Mouse (Mus musculus) neural tube, embryonic 15.5 days (tissue): ENCODE data around the gene Polr1b. TPM values are rescaled to one million over a fixed set of nuclear protein-coding genes. Genes with fewer than 3 reads are reported as not detected.

ENCODE experiments used
- ATAC-seq: fragments of 200-750 bp; cut with Nextera tagmentation; 2 replicates; pipeline ENCODE4 v1.8.0; 2017; ENCODE audit warnings: mild to moderate bottlenecking, moderate TSS enrichment, moderate library complexity; ENCODE audit not compliant: low FRiP score
- H3K27ac ChIP-seq: fragments of 300-500 bp; sonication (generic); replicated peaks from 2 replicates; pipeline ENCODE4 v1.5.1; 2015; ENCODE audit warnings: mild to moderate bottlenecking, inconsistent platforms
- H3K27me3 ChIP-seq: fragments of 300-500 bp; sonication (generic); replicated peaks from 2 replicates; pipeline ENCODE4 v1.6.1; 2015; ENCODE audit warnings: inconsistent platforms
- H3K36me3 ChIP-seq: fragments of 300-500 bp; sonication (generic); 2 replicates; pipeline ENCODE4 v1.6.1; 2015; ENCODE audit warnings: inconsistent platforms
- H3K4me1 ChIP-seq: fragments of 300-500 bp; sonication (generic); 2 replicates; pipeline ENCODE4 v1.6.1; 2015; ENCODE audit warnings: inconsistent platforms
- H3K4me2 ChIP-seq: fragments of 300-500 bp; sonication (generic); 2 replicates; pipeline ENCODE4 v1.6.1; 2015; ENCODE audit warnings: inconsistent platforms, mild to moderate bottlenecking, moderate library complexity
- H3K4me3 ChIP-seq: fragments of 300-500 bp; sonication (generic); replicated peaks from 2 replicates; pipeline ENCODE4 v1.5.1; 2015; ENCODE audit warnings: mild to moderate bottlenecking, inconsistent platforms
- H3K9ac ChIP-seq: fragments of 300-500 bp; sonication (generic); replicated peaks from 2 replicates; pipeline ENCODE4 v1.6.1; 2015; ENCODE audit warnings: mild to moderate bottlenecking, inconsistent platforms
- H3K9me3 ChIP-seq: fragments of 300-500 bp; sonication (generic); replicated peaks from 2 replicates; pipeline ENCODE4 v1.6.1; 2016; ENCODE audit warnings: inconsistent platforms
- whole genome bisulfite sequencing: fragments of 180-500 bp; shearing (Covaris S2); methylation state at CpG from one replicate; pipeline ENCODE4 v1.1.7; 2015; ENCODE audit warnings: mixed read lengths; 5-methylcytosine and 5-hydroxymethylcytosine counted together
- polyA plus RNA-seq: library from polyadenylated mRNA; unstranded; fragments of >200 nt; fragmentation: Nextera tagmentation; extraction: Ambion mirVana; gene quantifications from 2 replicates; pipeline ENCODE4 v1.2.1, GENCODE M21; 2015

The Polr1b gene
- 14.5 and 20.4 TPM in 2 replicates for polyA plus RNA-seq

DNA sequence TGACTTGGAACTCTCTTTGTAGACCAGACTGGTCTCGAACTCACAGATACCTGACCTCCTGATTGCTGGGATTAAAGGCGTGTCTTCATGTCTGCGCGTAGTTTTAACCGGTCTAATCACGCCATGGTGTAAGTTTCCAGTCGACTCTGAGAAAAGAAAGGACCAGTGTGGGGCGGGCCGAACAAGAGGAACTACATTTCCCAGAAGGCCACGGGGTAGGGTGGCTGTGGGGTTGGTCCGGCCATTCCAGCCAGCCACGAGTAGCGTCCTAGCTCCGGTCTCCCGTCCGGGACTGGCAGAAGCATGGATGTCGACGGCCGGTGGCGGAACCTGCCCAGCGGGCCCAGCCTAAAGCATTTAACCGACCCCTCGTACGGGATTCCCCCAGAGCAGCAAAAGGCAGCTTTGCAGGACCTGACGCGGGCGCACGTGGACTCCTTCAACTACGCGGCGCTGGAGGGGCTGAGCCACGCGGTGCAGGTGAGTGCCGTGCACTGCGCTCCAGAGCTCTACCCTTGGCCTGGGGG lies at the start of gene Polr1b:
TSS of gene Polr1b (plus strand) at position 212 of the 527 bp plus-strand sequence.
- Histone ChIP-seq H3K4me3 (peak within 1 kb of the TSS; percentile 89), H3K4me1 (peaks cover 14% of the 10 kb centered on the region), H3K27ac (0 out of 2 replicates have a peak within 1 kb of the TSS, but pooled peaks have one; percentile 37), H3K4me2 (peak within 1 kb of the TSS; percentile 84), H3K9me3 (no peaks in the 10 kb centered on the region), H3K36me3 (peaks cover 31% of the 10 kb centered on the region), H3K9ac (peak within 1 kb of the TSS; percentile 69), H3K27me3 (no peaks in the 10 kb centered on the region)
- ATAC-seq, result peak; percentile 99
- under 1% methylated on average over 35 of the region's 35 CpGs for WGBS

DNA sequence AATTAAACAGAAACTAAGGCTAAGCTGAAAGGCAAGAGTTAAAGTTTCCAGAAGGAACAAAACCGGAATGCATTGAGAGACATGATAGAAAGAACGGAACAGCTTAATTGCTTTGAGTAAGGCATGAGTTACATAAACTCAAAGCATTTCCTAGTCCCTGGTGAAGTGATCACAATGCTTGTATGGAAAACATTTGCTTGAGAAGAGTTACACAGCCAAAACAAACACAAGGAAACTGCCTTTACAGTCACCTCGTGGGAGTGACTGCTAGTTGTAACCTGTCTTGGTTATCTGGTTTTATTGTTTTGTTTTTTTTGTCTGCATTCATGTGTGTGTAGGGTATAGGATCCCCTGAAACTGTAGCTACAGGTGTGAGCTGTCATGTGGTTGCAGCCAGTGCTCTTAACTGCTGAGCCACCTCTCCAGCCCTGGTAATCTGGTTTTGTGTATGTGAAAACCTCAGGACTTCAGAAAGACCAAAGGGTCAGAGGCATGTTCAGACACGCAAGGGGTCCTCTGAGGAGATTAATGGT lies 48.3 kb upstream of the Polr1b start:
- Histone ChIP-seq H3K9ac (no peak overlapping the region), H3K4me1 (no peaks in the 10 kb centered on the region)

DNA sequence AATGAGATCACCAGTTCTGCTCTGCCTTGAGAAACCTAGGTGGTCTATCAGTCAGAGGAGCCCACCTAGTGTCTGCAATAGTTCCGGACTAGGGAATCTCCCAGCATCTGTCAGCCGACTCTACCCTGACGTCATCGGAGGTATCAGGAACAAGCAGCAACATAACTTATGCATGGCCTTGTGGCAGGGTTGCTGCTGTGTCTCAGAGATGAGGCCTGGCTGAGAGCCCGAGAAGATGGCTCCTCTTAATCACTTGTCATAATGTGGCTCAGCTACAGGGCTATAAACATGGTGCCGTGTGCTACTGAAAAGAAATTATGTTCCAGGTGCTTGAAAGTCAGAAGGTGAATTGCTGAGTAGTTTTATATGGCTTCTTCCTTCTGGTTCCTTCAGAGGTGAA lies 45.1 kb upstream of the Polr1b start:
- 85% methylated on average over 6 of the region's 6 CpGs for WGBS

More for the DNA sequence above, 48.3 kb upstream of the Polr1b start:
- Histone ChIP-seq H3K4me3 (no peak overlapping the region), H3K36me3 (no peaks in the 10 kb centered on the region), H3K27me3 (no peaks in the 10 kb centered on the region), H3K9me3 (no peaks in the 10 kb centered on the region), H3K4me2 (no peak overlapping the region), H3K27ac (no peak overlapping the region)
- 71% methylated on average over 4 of the region's 4 CpGs for WGBS
- ATAC-seq, result no peak

DNA sequence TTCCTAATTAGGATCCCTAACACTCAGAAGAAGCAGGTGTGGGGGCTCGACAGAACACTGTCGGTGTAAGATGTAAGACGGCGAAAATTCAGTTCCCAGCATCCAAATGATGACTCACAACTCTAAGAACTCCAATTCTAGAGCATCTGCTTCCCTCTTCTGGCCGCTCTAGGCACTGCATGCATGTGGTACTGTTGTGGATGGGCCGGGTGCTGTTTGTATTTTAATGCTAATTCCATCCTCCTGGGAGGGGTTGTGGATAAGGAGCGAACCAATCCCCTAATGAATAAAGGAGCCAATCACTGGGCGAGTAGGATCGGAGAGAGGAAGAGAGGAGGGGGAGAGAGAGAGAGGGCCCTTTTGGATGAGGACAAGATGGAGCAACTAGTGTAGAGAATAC lies 44.2 kb upstream of the Polr1b start:
- H3K27me3 ChIP-seq, result no peaks in the 10 kb centered on the region
- no peak overlapping the region for H3K4me3 ChIP-seq
- 48% methylated on average over 9 of the region's 9 CpGs for WGBS
- no peak for ATAC-seq
- H3K9ac ChIP-seq, result no peak overlapping the region
- H3K4me1 ChIP-seq, result no peaks in the 10 kb centered on the region
- H3K9me3 ChIP-seq, result no peaks in the 10 kb centered on the region
- H3K4me2 ChIP-seq, result no peak overlapping the region
- no peaks in the 10 kb centered on the region for H3K36me3 ChIP-seq
- H3K27ac ChIP-seq, result no peak overlapping the region

More for the DNA sequence above, 45.1 kb upstream of the Polr1b start:
- Histone ChIP-seq H3K27me3 (no peaks in the 10 kb centered on the region), H3K27ac (no peak overlapping the region), H3K9ac (no peak overlapping the region), H3K4me3 (no peak overlapping the region), H3K4me2 (no peak overlapping the region), H3K36me3 (no peaks in the 10 kb centered on the region), H3K4me1 (no peaks in the 10 kb centered on the region), H3K9me3 (no peaks in the 10 kb centered on the region)
- no peak for ATAC-seq

DNA sequence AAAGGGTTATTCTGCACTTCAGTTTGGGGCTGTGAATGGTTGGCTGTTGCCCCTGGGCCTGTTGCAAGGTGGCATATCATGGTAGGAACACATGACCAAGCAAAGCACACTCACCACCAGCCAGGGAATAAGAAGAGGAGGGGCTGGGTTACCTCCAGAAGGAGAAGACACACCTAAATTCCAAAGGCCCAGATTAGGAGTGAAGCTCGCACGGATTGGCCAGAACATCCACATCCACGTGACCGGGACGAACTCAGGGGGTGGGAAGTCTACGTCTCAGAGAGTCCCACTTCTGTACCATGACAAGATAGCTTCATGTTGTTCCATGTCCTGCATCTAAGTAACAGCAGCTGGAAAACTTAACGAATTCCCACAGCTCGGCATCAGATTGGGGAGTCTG lies 43.5 kb upstream of the Polr1b start:
- H3K27ac ChIP-seq, result no peak overlapping the region
- no peak overlapping the region for H3K9ac ChIP-seq
- no peaks in the 10 kb centered on the region for H3K27me3 ChIP-seq
- H3K4me3 ChIP-seq, result no peak overlapping the region
- WGBS, result 97% methylated on average over 8 of the region's 8 CpGs
- no peak overlapping the region for H3K4me2 ChIP-seq
- H3K4me1 ChIP-seq, result no peaks in the 10 kb centered on the region
- no peaks in the 10 kb centered on the region for H3K36me3 ChIP-seq
- H3K9me3 ChIP-seq, result no peaks in the 10 kb centered on the region
- no peak for ATAC-seq

DNA sequence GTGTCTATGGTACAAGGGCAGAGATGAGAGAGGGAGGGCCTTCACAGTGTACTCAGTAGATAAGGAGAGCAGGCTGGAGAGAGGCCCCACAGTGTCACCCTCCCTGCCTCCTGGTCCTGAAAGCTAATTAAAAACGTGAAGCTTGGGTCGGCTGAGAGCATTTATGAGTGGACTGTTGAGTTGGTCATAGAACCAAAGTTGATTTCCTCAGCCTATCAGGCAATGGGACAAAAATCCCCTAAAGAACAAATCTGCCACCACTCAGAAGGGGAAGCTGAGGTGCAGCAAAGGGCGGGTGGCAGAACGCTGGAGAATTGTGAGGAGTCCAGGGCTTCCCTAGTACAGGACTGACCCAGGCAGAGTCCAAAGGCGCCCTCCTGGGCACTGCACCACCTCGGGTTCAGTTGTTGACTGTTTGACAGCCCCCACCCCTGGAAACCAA lies 42.9 kb upstream of the Polr1b start:
- Histone ChIP-seq H3K4me2 (no peak overlapping the region), H3K4me3 (no peak overlapping the region), H3K4me1 (no peaks in the 10 kb centered on the region), H3K27ac (no peak overlapping the region), H3K36me3 (no peaks in the 10 kb centered on the region), H3K9ac (no peak overlapping the region), H3K27me3 (no peaks in the 10 kb centered on the region), H3K9me3 (no peaks in the 10 kb centered on the region)
- no peak for ATAC-seq
- 83% methylated on average over 6 of the region's 6 CpGs for WGBS

DNA sequence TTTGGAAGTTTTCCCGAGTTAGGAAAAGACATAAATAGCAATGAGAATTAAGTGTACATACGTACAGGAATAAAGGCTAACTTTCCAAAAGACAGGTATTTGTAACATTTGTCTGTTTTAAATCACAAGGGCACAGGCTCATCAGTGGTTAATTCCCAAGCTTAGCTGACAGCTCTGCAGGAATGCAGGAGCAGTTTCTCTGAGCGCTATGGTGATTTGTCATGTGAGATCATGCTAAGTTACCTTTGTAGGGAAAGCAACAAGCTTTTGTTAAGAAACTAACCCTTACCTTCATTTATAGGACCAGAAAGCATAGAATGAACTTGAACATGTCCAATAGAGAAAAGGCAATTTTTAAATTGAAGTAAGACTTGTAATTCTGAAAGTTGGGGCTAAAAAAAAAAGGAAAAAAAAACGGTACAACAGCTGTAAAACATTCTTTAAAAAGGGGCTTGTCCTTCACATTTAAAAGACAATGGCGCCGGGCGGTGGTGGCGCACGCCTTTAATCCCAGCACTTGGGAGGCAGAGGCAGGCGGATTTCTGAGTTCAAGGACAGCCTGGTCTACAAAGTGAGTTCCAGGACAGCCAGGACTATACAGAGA lies 39.2 kb upstream of the Polr1b start:
- no peaks in the 10 kb centered on the region for H3K27me3 ChIP-seq
- H3K4me2 ChIP-seq, result no peak overlapping the region
- no peak for ATAC-seq
- peaks cover 9% of the 10 kb centered on the region for H3K4me1 ChIP-seq
- no peaks in the 10 kb centered on the region for H3K36me3 ChIP-seq
- WGBS, result 84% methylated on average over 10 of the region's 10 CpGs
- no peak overlapping the region for H3K4me3 ChIP-seq
- no peak overlapping the region for H3K9ac ChIP-seq
- H3K27ac ChIP-seq, result no peak overlapping the region
- no peaks in the 10 kb centered on the region for H3K9me3 ChIP-seq

DNA sequence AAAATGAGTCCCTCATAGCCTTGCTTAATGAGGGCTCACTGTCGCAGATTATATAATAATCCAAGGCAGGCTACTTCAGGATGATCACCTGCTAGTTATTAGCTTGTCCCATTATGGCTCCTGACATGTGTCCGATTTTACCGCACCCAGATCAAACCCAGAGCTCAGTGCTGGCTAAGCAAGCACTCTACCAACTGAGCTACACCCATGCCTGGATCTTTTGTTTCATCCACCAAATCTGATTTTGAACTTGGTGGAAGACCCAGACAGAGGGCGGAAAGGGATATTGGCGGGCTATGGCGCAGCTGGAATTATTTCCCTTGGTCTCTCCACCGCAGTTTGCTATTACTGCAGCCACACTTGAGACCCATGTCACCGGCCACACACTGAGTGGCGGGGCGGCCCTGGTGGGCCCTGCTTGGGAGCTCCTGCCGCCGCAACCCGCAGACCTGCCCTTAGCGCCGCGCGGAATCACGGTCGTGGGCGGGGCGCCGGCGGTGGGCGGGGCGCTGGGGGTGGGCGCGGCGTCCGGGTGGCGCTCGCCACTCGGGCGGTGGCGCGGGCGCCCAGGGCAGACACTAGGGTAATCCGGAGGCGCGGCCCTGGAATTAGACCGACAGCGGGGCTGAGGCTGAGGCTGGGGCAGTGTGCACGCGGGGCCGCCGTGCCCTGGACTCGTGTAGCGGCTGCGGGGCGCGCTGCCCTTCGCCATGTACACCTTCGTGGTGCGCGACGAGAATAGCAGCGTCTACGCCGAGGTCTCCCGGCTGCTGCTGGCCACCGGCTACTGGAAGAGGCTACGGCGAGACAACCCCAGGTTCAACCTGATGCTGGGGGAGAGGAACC lies 35.1 kb upstream of the Polr1b start, which contains the start of gene Ttl:
TSS of gene Ttl (plus strand) at position 506 of the 846 bp plus-strand sequence.
- Histone ChIP-seq H3K4me2 (peak within 1 kb of the TSS; percentile 82), H3K4me1 (peaks cover 48% of the 10 kb centered on the region), H3K4me3 (peak within 1 kb of the TSS; percentile 87), H3K9me3 (no peaks in the 10 kb centered on the region), H3K27ac (peak within 1 kb of the TSS; percentile 88), H3K36me3 (peaks cover 8% of the 10 kb centered on the region; the same call in 1 of the 2 replicates), H3K9ac (peak within 1 kb of the TSS; percentile 92), H3K27me3 (no peaks in the 10 kb centered on the region)
- ATAC-seq, result peak; percentile 95
- 2% methylated on average over 43 of the region's 62 CpGs for WGBS

DNA sequence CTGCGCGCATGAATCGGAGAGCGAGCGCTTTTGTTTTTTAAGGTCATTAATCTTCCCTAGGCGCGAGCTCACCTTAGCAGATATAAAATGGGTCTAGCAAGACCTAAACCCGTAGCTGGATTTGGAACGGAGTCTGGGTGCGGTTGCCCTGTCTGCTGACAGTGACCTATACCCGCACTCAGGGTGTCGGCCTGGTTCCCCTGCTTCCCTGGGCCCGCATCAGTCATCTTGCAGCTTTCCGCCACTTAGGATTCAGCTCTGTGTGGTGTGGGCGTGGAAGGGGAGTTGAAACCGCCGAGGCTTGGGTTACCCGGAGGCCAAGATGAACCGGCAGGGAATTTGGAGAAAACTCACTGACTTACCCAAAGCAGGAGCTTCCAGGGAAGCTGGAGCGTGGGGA lies 34.5 kb upstream of the Polr1b start:
- Histone ChIP-seq H3K4me1 (peaks cover 48% of the 10 kb centered on the region), H3K27me3 (no peaks in the 10 kb centered on the region), H3K27ac (peak overlapping the region; percentile 88), H3K4me2 (peak overlapping the region; percentile 82), H3K9me3 (no peaks in the 10 kb centered on the region), H3K9ac (peak overlapping the region; percentile 92), H3K4me3 (peak overlapping the region; percentile 87), H3K36me3 (peaks cover 8% of the 10 kb centered on the region; the same call in 1 of the 2 replicates)
- ATAC-seq, result peak; percentile 86
- under 1% methylated on average over 20 of the region's 20 CpGs for WGBS

DNA sequence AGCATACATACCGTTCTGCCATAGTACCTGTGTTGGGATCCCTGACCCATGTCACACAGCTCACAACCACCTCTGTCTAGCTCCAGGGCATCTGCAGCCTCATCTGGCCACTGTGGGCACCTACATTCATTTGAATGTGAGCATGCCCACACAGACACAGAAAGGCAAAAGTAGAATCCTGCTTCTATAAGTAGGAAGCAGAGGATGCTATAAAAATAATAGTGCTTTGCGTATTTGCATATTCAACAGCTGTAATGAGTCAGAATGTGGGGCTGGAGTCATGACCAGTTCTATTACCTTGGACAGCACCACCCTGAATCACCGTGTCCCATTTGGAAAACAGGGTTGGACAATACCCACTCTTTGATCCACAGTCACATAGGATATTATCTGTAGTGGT lies 30.5 kb upstream of the Polr1b start:
- 95% methylated on average over 3 of the region's 3 CpGs for WGBS
- no peak overlapping the region for H3K9ac ChIP-seq
- peaks cover 8% of the 10 kb centered on the region; the same call in 1 of the 2 replicates for H3K36me3 ChIP-seq
- no peak overlapping the region for H3K27ac ChIP-seq
- H3K9me3 ChIP-seq, result no peaks in the 10 kb centered on the region
- ATAC-seq, result no peak
- no peak overlapping the region for H3K4me2 ChIP-seq
- H3K4me1 ChIP-seq, result peaks cover 42% of the 10 kb centered on the region
- H3K27me3 ChIP-seq, result no peaks in the 10 kb centered on the region
- no peak overlapping the region for H3K4me3 ChIP-seq

DNA sequence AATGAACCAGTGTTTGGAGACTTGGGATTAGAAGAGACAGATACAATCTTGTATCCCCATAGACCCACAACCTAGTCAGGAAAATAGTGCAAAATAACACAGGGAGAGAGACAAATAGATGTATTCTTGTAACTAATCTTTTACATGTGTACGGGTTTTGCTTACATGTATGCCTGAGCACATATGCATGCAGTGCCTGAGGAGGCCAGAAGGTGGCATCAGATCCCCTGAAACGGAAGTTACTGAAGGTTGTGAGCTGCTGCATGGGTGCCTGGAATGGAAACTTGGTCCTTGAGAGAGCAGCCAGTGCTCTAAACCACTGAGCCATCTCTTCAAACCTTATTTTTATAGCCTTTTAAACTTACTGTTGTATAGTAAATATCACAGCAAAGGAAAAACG lies 22.5 kb upstream of the Polr1b start:
- 79% methylated on average over 3 of the region's 3 CpGs for WGBS
- Histone ChIP-seq H3K4me3 (no peak overlapping the region), H3K4me1 (no peaks in the 10 kb centered on the region), H3K9ac (no peak overlapping the region), H3K27me3 (no peaks in the 10 kb centered on the region), H3K4me2 (no peak overlapping the region), H3K36me3 (peaks cover 67% of the 10 kb centered on the region), H3K27ac (no peak overlapping the region), H3K9me3 (no peaks in the 10 kb centered on the region)
- ATAC-seq, result no peak
